In the genomic region with DNA sequence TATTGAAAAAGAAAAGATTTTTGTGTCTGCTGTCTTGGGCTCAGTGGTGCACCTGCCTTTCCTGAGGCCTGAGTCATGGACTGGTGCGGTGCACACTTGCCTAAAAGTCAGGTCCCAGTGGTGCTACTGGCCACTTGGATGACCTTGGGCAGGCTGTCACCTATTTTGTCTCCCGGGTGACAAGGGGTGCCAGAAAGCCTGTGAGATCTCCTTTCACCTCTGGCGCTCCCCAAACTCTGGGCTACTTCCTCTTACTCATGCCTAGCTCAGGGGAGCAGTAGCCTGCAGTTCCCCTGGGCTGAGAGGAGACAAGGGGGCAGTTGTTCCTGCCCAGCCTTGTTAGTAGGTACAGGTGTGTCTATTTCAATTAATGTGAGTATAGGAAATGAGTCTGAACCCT, we compare ENCODE assay signal across 31 mouse cellular contexts. TPM values are rescaled to one million over a fixed set of nuclear protein-coding genes. Genes with fewer than 3 reads are reported as not detected.
A peak's percentile ranks its signal among the peaks of the same experiment; 100 is the strongest.
DNase-seq lines count a peak whose midpoint lies in the region; ATAC-seq and TF ChIP-seq lines count a peak whose summit lies in the region.
"Had no signal": no experiment of that assay in that cellular context is flagged by ENCODE, and none has a peak within 500 bp of the region (broad histone marks: within the 10 kb centered on the region; RNA-seq: fewer than 3 reads in every experiment).

No protein-coding gene starts in this region.

- TF ChIP-seq CTCF in cortical plate, adult 2 months (IDR thresholded peaks at IDR 0.05; ENCODE audit: extremely low read depth, insufficient read depth, low read length), result no peak
- TF ChIP-seq CTCF in lung, postnatal 0 days (IDR thresholded peaks at IDR 0.05), result no peak

- TF ChIP-seq POLR2A in cortical plate, adult 2 months (IDR thresholded peaks at IDR 0.05; ENCODE audit: extremely low read depth, insufficient read depth, low read length), result no peak

- WGBS in midbrain, embryonic 10.5 days, result 55% methylated on average over 3 of the region's 3 CpGs
- 59% methylated on average over 3 of the region's 3 CpGs for WGBS in midbrain, embryonic 15.5 days
- WGBS in lung, postnatal 0 days, result 53% methylated on average over 3 of the region's 3 CpGs

- ATAC-seq in midbrain, embryonic 15.5 days (replicated peaks), result no peak
- 0 out of 2 replicates have a peak, but pooled peaks have one; percentile 9 for ATAC-seq in megakaryocyte progenitor cell, adult 5-6 weeks (replicated peaks; ENCODE audit: poor library complexity)
- ATAC-seq in lung, postnatal 0 days, result no peak
- ATAC-seq: intestine, embryonic 15.5 days; midbrain, embryonic 13.5 days had no signal

- H3K4me3 ChIP-seq in midbrain, embryonic 10.5 days, result no peak overlapping the region
- no peak overlapping the region for H3K4me3 ChIP-seq in midbrain, embryonic 15.5 days
- no peak overlapping the region for H3K4me3 ChIP-seq in cortical plate, adult 2 months (ENCODE audit: insufficient read depth, low read length)
- no peak overlapping the region for H3K4me3 ChIP-seq in lung, postnatal 0 days (ENCODE audit: low read depth, low read length)
- H3K4me3 ChIP-seq: hindbrain, embryonic 12.5 days; intestine, embryonic 15.5 days; limb, embryonic 15.5 days; midbrain, embryonic 13.5 days; neural tube, embryonic 12.5 days had no signal

- no peak overlapping the region for H3K9ac ChIP-seq in midbrain, embryonic 15.5 days
- H3K9ac ChIP-seq in lung, postnatal 0 days (replicated peaks; ENCODE audit: low read depth), result no peak overlapping the region
- H3K9ac ChIP-seq: intestine, embryonic 15.5 days; limb, embryonic 15.5 days; liver, embryonic 14.5 days; midbrain, embryonic 13.5 days; neural tube, embryonic 12.5 days had no signal

- DNase-seq in gastrocnemius, postnatal 25 days, result peak; percentile 62
- DNase-seq in gastrocnemius, adult 18-20 months (ENCODE audit: low spot score), result no peak
- DNase-seq in midbrain, embryonic 10.5 days (ENCODE audit: low spot score), result no peak
- no peak for DNase-seq in thymus, postnatal 10 days (ENCODE audit: low spot score in 2 of 2)
- no peak for DNase-seq in lung, postnatal 0 days (ENCODE audit: low spot score)
- DNase-seq: adrenal gland, postnatal 14 days; cerebellum, adult 9-10 months; heart, adult 11 months; kidney, adult 8-10 months; kidney, postnatal 10 days; right cerebral cortex, adult 18-20 months; thymus, adult 18-20 months; thymus, postnatal 4 days had no signal

- no peak overlapping the region for H3K4me2 ChIP-seq in midbrain, embryonic 15.5 days
- H3K4me2 ChIP-seq in lung, postnatal 0 days (replicated peaks; ENCODE audit: low read depth, low read length), result no peak overlapping the region
- H3K4me2 ChIP-seq: heart, embryonic 11.5 days; hindbrain, embryonic 12.5 days; intestine, embryonic 15.5 days; limb, embryonic 15.5 days; midbrain, embryonic 13.5 days; neural tube, embryonic 12.5 days had no signal

- no peak for TF ChIP-seq EP300 in lung, postnatal 0 days (IDR thresholded peaks at IDR 0.05)

- H3K4me1 ChIP-seq in midbrain, embryonic 10.5 days, result peaks cover 58% of the 10 kb centered on the region
- peaks cover 14% of the 10 kb centered on the region for H3K4me1 ChIP-seq in midbrain, embryonic 15.5 days
- peaks cover 8% of the 10 kb centered on the region for H3K4me1 ChIP-seq in cortical plate, adult 2 months (ENCODE audit: control insufficient read depth, insufficient read depth, low read length)
- H3K4me1 ChIP-seq in lung, postnatal 0 days (ENCODE audit: insufficient read depth, low read depth, low read length), result no peaks in the 10 kb centered on the region

- 0 out of 2 replicates have a peak overlapping the region, but pooled peaks have one; percentile 61 for H3K27ac ChIP-seq in midbrain, embryonic 10.5 days (replicated peaks)
- H3K27ac ChIP-seq in midbrain, embryonic 15.5 days, result no peak overlapping the region
- 0 out of 2 replicates have a peak overlapping the region, but pooled peaks have one; percentile 8 for H3K27ac ChIP-seq in cortical plate, adult 2 months (ENCODE audit: insufficient read depth, low read length)
- H3K27ac ChIP-seq in lung, postnatal 0 days (ENCODE audit: low read length), result no peak overlapping the region
- H3K27ac ChIP-seq: intestine, embryonic 15.5 days; limb, embryonic 15.5 days; liver, embryonic 14.5 days; midbrain, embryonic 13.5 days; neural tube, embryonic 12.5 days had no signal

- H3K9me3 ChIP-seq in midbrain, embryonic 10.5 days (replicated peaks), result no peaks in the 10 kb centered on the region
- H3K9me3 ChIP-seq in midbrain, embryonic 15.5 days, result no peaks in the 10 kb centered on the region
- no peaks in the 10 kb centered on the region for H3K9me3 ChIP-seq in lung, postnatal 0 days (ENCODE audit: low read length)
- H3K9me3 ChIP-seq: hindbrain, embryonic 12.5 days; intestine, embryonic 15.5 days; limb, embryonic 15.5 days; midbrain, embryonic 13.5 days; neural tube, embryonic 12.5 days had no signal

- peaks cover 54% of the 10 kb centered on the region for H3K27me3 ChIP-seq in midbrain, embryonic 10.5 days (ENCODE audit: low read depth, poor library complexity, severe bottlenecking)
- no peaks in the 10 kb centered on the region for H3K27me3 ChIP-seq in midbrain, embryonic 15.5 days (replicated peaks)
- H3K27me3 ChIP-seq in lung, postnatal 0 days (replicated peaks; ENCODE audit: insufficient read depth, low read length), result no peaks in the 10 kb centered on the region
- H3K27me3 ChIP-seq: intestine, embryonic 15.5 days; limb, embryonic 15.5 days; neural tube, embryonic 12.5 days had no signal

- H3K36me3 ChIP-seq in midbrain, embryonic 10.5 days, result no peaks in the 10 kb centered on the region
- H3K36me3 ChIP-seq in midbrain, embryonic 15.5 days (replicated peaks), result no peaks in the 10 kb centered on the region
- H3K36me3 ChIP-seq in lung, postnatal 0 days (ENCODE audit: insufficient read depth, low read length), result no peaks in the 10 kb centered on the region
- H3K36me3 ChIP-seq: hindbrain, embryonic 12.5 days; intestine, embryonic 15.5 days; limb, embryonic 15.5 days; midbrain, embryonic 13.5 days; neural tube, embryonic 12.5 days had no signal

RNA-seq across cellular contexts. Expression of gene Atp1a2, which starts 4.4 kb away (rescaled TPM):
- total RNA-seq in gastrocnemius, postnatal 25 days (2021), result 1,000 to 10,000 TPM; 1,026 to 1,397 TPM
- total RNA-seq in gastrocnemius, adult 18-20 months (2021), result 1,000 to 10,000 TPM in 1 of 2 experiments, 100 to 1,000 TPM in 1; 896 to 1,049 TPM
- polyA plus RNA-seq in midbrain, embryonic 10.5 days (2016; fragmentation: Nextera tagmentation; extraction: Ambion mirVana), result 3.0 and 4.3 TPM in 2 replicates
- polyA plus RNA-seq in midbrain, embryonic 15.5 days (2015; fragmentation: Nextera tagmentation; extraction: Ambion mirVana), result 56.5 and 63.1 TPM in 2 replicates
- 534 and 567 TPM in 2 replicates for polyA plus RNA-seq in cortical plate, adult 2 months (2012; rRNA removed)
- not detected in 2 replicates for total RNA-seq in megakaryocyte progenitor cell, adult 5-6 weeks (2015)
- not detected in 2 replicates for total RNA-seq in megakaryocyte progenitor cell, adult 5-6 weeks (2017)
- polyA plus RNA-seq in lung, postnatal 0 days (2015; fragmentation: Nextera tagmentation; extraction: Ambion mirVana), result 15.3 and 17.0 TPM in 2 replicates
- total RNA-seq: common myeloid progenitor, adult 5-6 weeks had no signal

RNA-seq across cellular contexts. Expression of gene Kcnj9, which starts 26.8 kb away (rescaled TPM):
- not detected for total RNA-seq in gastrocnemius, postnatal 25 days (2021)
- not detected for total RNA-seq in gastrocnemius, adult 18-20 months (2021)
- 0.23 and 0.61 TPM in 2 replicates for polyA plus RNA-seq in midbrain, embryonic 10.5 days (2016; fragmentation: Nextera tagmentation; extraction: Ambion mirVana)
- 5.6 and 5.9 TPM in 2 replicates for polyA plus RNA-seq in midbrain, embryonic 15.5 days (2015; fragmentation: Nextera tagmentation; extraction: Ambion mirVana)
- polyA plus RNA-seq in cortical plate, adult 2 months (2012; rRNA removed), result 169 and 180 TPM in 2 replicates
- not detected in 2 replicates for total RNA-seq in megakaryocyte progenitor cell, adult 5-6 weeks (2015)
- total RNA-seq in megakaryocyte progenitor cell, adult 5-6 weeks (2017), result not detected in 2 replicates
- polyA plus RNA-seq in lung, postnatal 0 days (2015; fragmentation: Nextera tagmentation; extraction: Ambion mirVana), result not detected in 2 replicates
- total RNA-seq: common myeloid progenitor, adult 5-6 weeks had no signal
- polyA plus RNA-seq: heart, postnatal 0 days; intestine, embryonic 15.5 days; lung, embryonic 16.5 days; stomach, embryonic 16.5 days had no signal

RNA-seq across cellular contexts. Expression of gene Kcnj10, which starts 38.7 kb away (rescaled TPM):
- under 1 TPM; 0.08 to 0.13 TPM for total RNA-seq in gastrocnemius, postnatal 25 days (2021)
- total RNA-seq in gastrocnemius, adult 18-20 months (2021), result under 1 TPM; 0.05 to 0.17 TPM
- 0.46 and 0.75 TPM in 2 replicates for polyA plus RNA-seq in midbrain, embryonic 10.5 days (2016; fragmentation: Nextera tagmentation; extraction: Ambion mirVana)
- polyA plus RNA-seq in midbrain, embryonic 15.5 days (2015; fragmentation: Nextera tagmentation; extraction: Ambion mirVana), result 1.8 TPM in 2 replicates
- 96.8 and 102 TPM in 2 replicates for polyA plus RNA-seq in cortical plate, adult 2 months (2012; rRNA removed)
- total RNA-seq in megakaryocyte progenitor cell, adult 5-6 weeks (2015), result 0.20 and 0.24 TPM in 2 replicates
- 0.04 and 0.14 TPM in 2 replicates for total RNA-seq in megakaryocyte progenitor cell, adult 5-6 weeks (2017)
- 0.04 TPM in 2 replicates for polyA plus RNA-seq in lung, postnatal 0 days (2015; fragmentation: Nextera tagmentation; extraction: Ambion mirVana)
- polyA plus RNA-seq: C2C12; heart, postnatal 0 days had no signal

RNA-seq across cellular contexts. Expression of gene Igsf8, which starts 40.9 kb away (rescaled TPM):
- 10 to 100 TPM in 1 of 2 experiments, 1 to 10 TPM in 1; 9.2 to 10.7 TPM for total RNA-seq in gastrocnemius, postnatal 25 days (2021)
- 10 to 100 TPM in 1 of 2 experiments, 1 to 10 TPM in 1; 7.6 to 10.6 TPM for total RNA-seq in gastrocnemius, adult 18-20 months (2021)
- polyA plus RNA-seq in midbrain, embryonic 10.5 days (2016; fragmentation: Nextera tagmentation; extraction: Ambion mirVana), result 50.2 and 62.4 TPM in 2 replicates
- 66.2 and 77.2 TPM in 2 replicates for polyA plus RNA-seq in midbrain, embryonic 15.5 days (2015; fragmentation: Nextera tagmentation; extraction: Ambion mirVana)
- 318 and 326 TPM in 2 replicates for polyA plus RNA-seq in cortical plate, adult 2 months (2012; rRNA removed)
- total RNA-seq in megakaryocyte progenitor cell, adult 5-6 weeks (2015), result 28.8 and 29.7 TPM in 2 replicates
- total RNA-seq in megakaryocyte progenitor cell, adult 5-6 weeks (2017), result 25.5 and 30.6 TPM in 2 replicates
- polyA plus RNA-seq in lung, postnatal 0 days (2015; fragmentation: Nextera tagmentation; extraction: Ambion mirVana), result 30.0 and 32.4 TPM in 2 replicates

RNA-seq across cellular contexts. Expression of gene Atp1a4, which starts 44.1 kb away (rescaled TPM):
- total RNA-seq in gastrocnemius, postnatal 25 days (2021), result under 1 TPM; 0.59 to 0.88 TPM
- under 1 TPM; 0.40 to 0.43 TPM for total RNA-seq in gastrocnemius, adult 18-20 months (2021)
- polyA plus RNA-seq in midbrain, embryonic 10.5 days (2016; fragmentation: Nextera tagmentation; extraction: Ambion mirVana), result not detected in 2 replicates
- 0.05 TPM in 1 of 2 replicates, not detected in the other for polyA plus RNA-seq in midbrain, embryonic 15.5 days (2015; fragmentation: Nextera tagmentation; extraction: Ambion mirVana)
- not detected in 2 replicates for polyA plus RNA-seq in cortical plate, adult 2 months (2012; rRNA removed)
- not detected in 2 replicates for total RNA-seq in megakaryocyte progenitor cell, adult 5-6 weeks (2015)
- total RNA-seq in megakaryocyte progenitor cell, adult 5-6 weeks (2017), result not detected in 2 replicates
- 0.04 and 0.05 TPM in 2 replicates for polyA plus RNA-seq in lung, postnatal 0 days (2015; fragmentation: Nextera tagmentation; extraction: Ambion mirVana)
- total RNA-seq: common myeloid progenitor, adult 5-6 weeks; left cerebral cortex, postnatal 36 days had no signal
- polyA plus RNA-seq: C2C12; embryonic facial prominence, embryonic 11.5 days; forebrain, embryonic 11.5 days; hindbrain, embryonic 12.5 days; intestine, embryonic 15.5 days; limb, embryonic 15.5 days; lung, embryonic 16.5 days; midbrain, embryonic 13.5 days; neural tube, embryonic 12.5 days had no signal

Comparison
In these comparisons a context has a peak if more than half of its experiments do, and no peak if none do; other contexts are left out.
1. H3K27ac ChIP-seq: peak in midbrain, embryonic 10.5 days (single experiment) and cortical plate, adult 2 months (single experiment); none in midbrain, embryonic 15.5 days (single experiment) and lung, postnatal 0 days (single experiment).
2. RNA of gene Kcnj9, which starts 26.8 kb away (polyA plus RNA-seq): 169 to 180 TPM in cortical plate, adult 2 months; 5.6 to 5.9 TPM in midbrain, embryonic 15.5 days, 0.23 to 0.61 TPM in midbrain, embryonic 10.5 days and not detected in lung, postnatal 0 days; every median in the first group is over 10 times any median in the second.
3. RNA of gene Kcnj10, which starts 38.7 kb away (polyA plus RNA-seq): 96.8 to 102 TPM in cortical plate, adult 2 months; 1.8 TPM in midbrain, embryonic 15.5 days, 0.46 to 0.75 TPM in midbrain, embryonic 10.5 days and 0.04 TPM in lung, postnatal 0 days; every median in the first group is over 10 times any median in the second.